Mouse (Mus musculus): ENCODE measurements around the gene Pear1. TPM values are rescaled to one million over a fixed set of nuclear protein-coding genes. Genes with fewer than 3 reads are reported as not detected.

The Pear1 gene
- total and polyA plus RNA-seq, 2 experiments from 2014 or later: 4.9 to 12.3 TPM

GRCm38 (mm10) chr3:87749977-87750376, 74.1 kb downstream of the Pear1 start:
- no peaks in the 10 kb centered on the region for H3K36me3 ChIP-seq (ENCODE audit: insufficient read depth)
- DNase-seq: no peak
- H3K4me2 ChIP-seq (ENCODE audit: low read depth): no peak overlapping the region
- H3K9ac ChIP-seq: no peak overlapping the region
- no peak for TF ChIP-seq CTCF (IDR thresholded peaks at IDR 0.05; ENCODE audit: low read depth)
- no peaks in the 10 kb centered on the region for H3K4me1 ChIP-seq (ENCODE audit: insufficient read depth)
- H3K9me3 ChIP-seq (ENCODE audit: low read length): no peaks in the 10 kb centered on the region
- no peak for ATAC-seq
- no peak overlapping the region for H3K4me3 ChIP-seq (ENCODE audit: low read depth, low read length)
- no peaks in the 10 kb centered on the region for H3K27me3 ChIP-seq (ENCODE audit: insufficient read depth, low read length)
- WGBS: 90% methylated on average over 12 of the region's 12 CpGs
- H3K27ac ChIP-seq (ENCODE audit: low read depth, low read length): no peak overlapping the region

- no peak overlapping the region for H3K4me3 ChIP-seq (ENCODE audit: low read depth, low read length)
- H3K36me3 ChIP-seq (ENCODE audit: insufficient read depth): no peaks in the 10 kb centered on the region
- no peaks in the 10 kb centered on the region for H3K4me1 ChIP-seq (ENCODE audit: insufficient read depth)
- no peak overlapping the region for H3K27ac ChIP-seq (ENCODE audit: low read depth, low read length)
- no peaks in the 10 kb centered on the region for H3K9me3 ChIP-seq (ENCODE audit: low read length)
- H3K9ac ChIP-seq: no peak overlapping the region
- no peak for DNase-seq
- no peak overlapping the region for H3K4me2 ChIP-seq (ENCODE audit: low read depth)
- TF ChIP-seq CTCF (IDR thresholded peaks at IDR 0.05; ENCODE audit: low read depth): peak; percentile 56
- WGBS: 13% methylated on average over 5 of the region's 5 CpGs
- ATAC-seq: no peak
- no peaks in the 10 kb centered on the region for H3K27me3 ChIP-seq (ENCODE audit: insufficient read depth, low read length)
Measured at GRCm38 (mm10) chr3:87749036-87749435, 75.1 kb downstream of the Pear1 start.

GRCm38 (mm10) chr3:87748431-87748830, 75.7 kb downstream of the Pear1 start, which contains the start of gene Lrrc71:
Gene Lrrc71 (minus strand): TSS chr3:87748625.
- no peak within 1 kb of the TSS for H3K4me2 ChIP-seq (ENCODE audit: low read depth)
- no peaks in the 10 kb centered on the region for H3K27me3 ChIP-seq (ENCODE audit: insufficient read depth, low read length)
- ATAC-seq (peak; percentile 25), DNase-seq (no peak)
- no peaks in the 10 kb centered on the region for H3K4me1 ChIP-seq (ENCODE audit: insufficient read depth)
- no peaks in the 10 kb centered on the region for H3K9me3 ChIP-seq (ENCODE audit: low read length)
- no peak within 1 kb of the TSS for H3K4me3 ChIP-seq (ENCODE audit: low read depth, low read length)
- no peaks in the 10 kb centered on the region for H3K36me3 ChIP-seq (ENCODE audit: insufficient read depth)
- no peak within 1 kb of the TSS for H3K27ac ChIP-seq (ENCODE audit: low read depth, low read length)
- WGBS: 51% methylated on average over 13 of the region's 13 CpGs
- TF ChIP-seq CTCF (IDR thresholded peaks at IDR 0.05; ENCODE audit: low read depth): no peak
- no peak within 1 kb of the TSS for H3K9ac ChIP-seq

DNA sequence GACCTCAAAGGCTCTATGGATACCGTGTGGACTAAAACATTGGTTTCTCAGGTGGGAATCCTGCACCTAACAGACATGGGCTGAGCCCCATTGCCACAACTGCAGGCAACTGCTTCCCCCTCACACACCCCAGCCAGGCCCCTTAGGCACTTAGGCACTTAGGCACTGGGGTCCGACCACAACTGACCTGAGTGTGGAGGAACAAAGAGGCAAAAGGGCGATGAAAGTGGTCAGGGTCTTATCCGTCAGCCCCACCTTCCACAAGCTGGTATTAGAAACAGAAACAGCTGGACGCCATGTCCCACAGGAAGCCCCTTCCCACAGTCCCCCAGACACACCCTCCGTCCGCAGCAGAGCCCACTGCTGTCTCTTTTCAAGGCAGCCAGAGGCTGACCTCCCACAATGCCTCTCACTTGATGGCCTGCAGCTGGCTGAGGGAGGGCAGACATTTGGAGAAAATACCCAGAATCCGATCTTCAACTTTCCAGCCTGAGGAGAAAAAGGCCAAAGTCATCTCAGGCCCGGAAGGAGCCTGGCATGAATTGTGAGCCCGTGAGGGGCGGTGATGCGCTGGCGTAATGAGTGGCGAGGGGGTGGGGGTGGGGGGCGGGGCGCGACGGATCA, 79.0 kb downstream of the Pear1 start:
- peak overlapping the region; percentile 15 for H3K4me2 ChIP-seq (ENCODE audit: low read depth)
- 38% methylated on average over 18 of the region's 18 CpGs for WGBS
- no peak for TF ChIP-seq CTCF (IDR thresholded peaks at IDR 0.05; ENCODE audit: low read depth)
- no peak overlapping the region for H3K4me3 ChIP-seq (ENCODE audit: low read depth, low read length)
- ATAC-seq: no peak
- no peak for DNase-seq
- no peaks in the 10 kb centered on the region for H3K9me3 ChIP-seq (ENCODE audit: low read length)
- H3K9ac ChIP-seq: no peak overlapping the region
- H3K27me3 ChIP-seq (ENCODE audit: insufficient read depth, low read length): no peaks in the 10 kb centered on the region
- H3K4me1 ChIP-seq (ENCODE audit: insufficient read depth): no peaks in the 10 kb centered on the region
- H3K36me3 ChIP-seq (ENCODE audit: insufficient read depth): 0 out of 2 replicates have a peak, but pooled peaks cover 6% of the 10 kb centered on the region
- no peak overlapping the region for H3K27ac ChIP-seq (ENCODE audit: low read depth, low read length)

DNA sequence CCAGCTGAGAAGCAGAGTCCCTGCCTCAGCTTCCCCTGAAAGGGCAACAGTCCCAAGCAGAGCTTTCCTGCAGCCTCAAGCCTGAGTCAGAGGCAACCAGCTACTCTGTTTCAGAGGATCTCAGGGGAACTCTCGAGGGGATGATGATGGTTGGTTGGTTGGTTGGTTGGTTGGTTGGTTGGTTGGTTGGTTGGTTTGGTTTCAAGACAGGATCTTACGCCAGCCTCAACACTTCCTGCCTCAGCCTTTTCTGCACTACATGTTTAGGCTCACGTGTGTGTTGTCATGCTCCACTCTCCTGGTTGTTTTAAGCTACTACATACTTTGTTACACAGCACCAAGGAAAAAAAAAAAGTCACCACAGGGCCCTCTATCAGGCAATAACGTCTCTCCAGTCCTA, 80.2 kb downstream of the Pear1 start:
- no peak for ATAC-seq
- Histone ChIP-seq H3K4me1 (ENCODE audit: insufficient read depth) (no peaks in the 10 kb centered on the region), H3K27ac (ENCODE audit: low read depth, low read length) (no peak overlapping the region), H3K4me2 (ENCODE audit: low read depth) (no peak overlapping the region), H3K36me3 (ENCODE audit: insufficient read depth) (peaks cover 6% of the 10 kb centered on the region; the same call in 1 of the 2 replicates), H3K9me3 (ENCODE audit: low read length) (no peaks in the 10 kb centered on the region), H3K9ac (no peak overlapping the region), H3K27me3 (ENCODE audit: insufficient read depth, low read length) (no peaks in the 10 kb centered on the region), H3K4me3 (ENCODE audit: low read depth, low read length) (no peak overlapping the region)
- no peak for DNase-seq
- TF ChIP-seq CTCF (IDR thresholded peaks at IDR 0.05; ENCODE audit: low read depth): no peak
- 72% methylated on average over 4 of the region's 4 CpGs for WGBS

GRCm38 (mm10) chr3:87742735-87743134, 81.4 kb downstream of the Pear1 start:
- 90% methylated on average over 16 of the region's 16 CpGs for whole genome bisulfite sequencing
- ATAC-seq: no peak

GRCm38 (mm10) chr3:87742013-87742412, 82.1 kb downstream of the Pear1 start:
- H3K27me3 ChIP-seq (ENCODE audit: insufficient read depth, low read length): no peaks in the 10 kb centered on the region
- H3K9ac ChIP-seq: no peak overlapping the region
- no peak overlapping the region for H3K27ac ChIP-seq (ENCODE audit: low read depth, low read length)
- H3K4me1 ChIP-seq (ENCODE audit: insufficient read depth): no peaks in the 10 kb centered on the region
- H3K9me3 ChIP-seq (ENCODE audit: low read length): no peaks in the 10 kb centered on the region
- 70% methylated on average over 3 of the region's 3 CpGs for WGBS
- no peak overlapping the region for H3K4me3 ChIP-seq (ENCODE audit: low read depth, low read length)
- DNase-seq (no peak), ATAC-seq (no peak)
- H3K4me2 ChIP-seq (ENCODE audit: low read depth): no peak overlapping the region
- H3K36me3 ChIP-seq (ENCODE audit: insufficient read depth): peaks cover 24% of the 10 kb centered on the region
- no peak for TF ChIP-seq CTCF (IDR thresholded peaks at IDR 0.05; ENCODE audit: low read depth)

More at GRCm38 (mm10) chr3:87742735-87743134, 81.4 kb downstream of the Pear1 start:
- no peaks in the 10 kb centered on the region for H3K9me3 ChIP-seq (ENCODE audit: low read length)
- no peak overlapping the region for H3K9ac ChIP-seq
- no peak for DNase-seq
- no peak overlapping the region for H3K4me2 ChIP-seq (ENCODE audit: low read depth)
- H3K27me3 ChIP-seq (ENCODE audit: insufficient read depth, low read length): no peaks in the 10 kb centered on the region
- H3K27ac ChIP-seq (ENCODE audit: low read depth, low read length): no peak overlapping the region
- H3K4me1 ChIP-seq (ENCODE audit: insufficient read depth): no peaks in the 10 kb centered on the region
- peaks cover 17% of the 10 kb centered on the region for H3K36me3 ChIP-seq (ENCODE audit: insufficient read depth)
- no peak overlapping the region for H3K4me3 ChIP-seq (ENCODE audit: low read depth, low read length)
- TF ChIP-seq CTCF (IDR thresholded peaks at IDR 0.05; ENCODE audit: low read depth): no peak

Measured in forebrain, postnatal 0 days (tissue).